Mouse (Mus musculus): Measurements from ENCODE around the gene Fntb. TPM values are rescaled to one million over a fixed set of nuclear protein-coding genes. Genes with fewer than 3 reads are reported as not detected.

Fntb gene
- polyA plus RNA-seq, 1 experiment from 2014 or later = 44.1 TPM

DNA sequence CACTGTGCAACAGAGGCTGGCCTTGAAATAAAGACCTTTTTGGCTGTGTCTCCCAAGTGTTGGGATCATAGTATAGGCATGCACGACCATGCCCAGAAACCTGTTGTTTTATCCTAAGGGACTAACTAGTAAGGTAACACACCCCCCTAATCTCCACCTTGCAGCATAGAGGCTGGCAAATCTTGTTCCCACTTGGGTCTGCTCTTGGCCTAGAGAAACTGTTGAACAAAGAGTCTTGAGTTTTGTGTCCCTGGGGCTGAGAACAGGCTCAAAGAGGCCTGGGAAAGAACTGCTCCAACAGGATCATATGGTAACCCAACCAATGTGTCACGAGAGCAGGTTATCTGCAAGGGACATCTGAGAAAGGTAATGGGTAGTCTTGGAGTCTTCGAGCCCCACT is 169.0 kb downstream of the Fntb start:
- no peak overlapping the region for H3K27ac ChIP-seq
- no peak overlapping the region for H3K9ac ChIP-seq
- H3K9me3 ChIP-seq = no peaks in the 10 kb centered on the region
- H3K4me1 ChIP-seq = no peaks in the 10 kb centered on the region
- no peak overlapping the region for H3K4me2 ChIP-seq (replicated peaks)
- no peaks in the 10 kb centered on the region for H3K27me3 ChIP-seq
- no peak overlapping the region for H3K4me3 ChIP-seq
- H3K36me3 ChIP-seq = peaks cover 44% of the 10 kb centered on the region
- WGBS = 88% methylated on average over 3 of the region's 3 CpGs
- no peak for ATAC-seq (ENCODE audit: low FRiP score, low read depth)

DNA sequence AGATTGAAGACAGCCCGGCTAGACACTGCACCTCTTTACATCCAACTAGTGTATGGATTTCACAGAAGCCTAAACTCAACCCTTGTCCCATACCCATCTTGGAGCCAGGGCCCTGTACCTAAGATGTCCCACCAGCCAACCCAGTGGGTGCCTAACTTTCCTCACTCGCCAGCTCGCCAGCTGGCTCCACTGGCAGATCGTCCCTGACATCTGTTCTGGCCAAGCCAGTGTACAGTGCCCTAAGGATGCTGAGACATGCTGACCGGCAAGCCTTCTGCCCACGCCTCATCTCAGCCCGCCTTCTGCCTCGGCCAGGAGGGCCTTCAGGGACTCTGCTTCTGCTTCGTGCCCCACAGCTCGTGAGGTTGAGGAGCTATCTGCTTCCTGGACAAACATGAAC is 170.8 kb downstream of the Fntb start:
- no peak for ATAC-seq (ENCODE audit: low FRiP score, low read depth)
- H3K4me1 ChIP-seq = no peaks in the 10 kb centered on the region
- H3K27ac ChIP-seq = no peak overlapping the region
- no peak overlapping the region for H3K9ac ChIP-seq
- H3K36me3 ChIP-seq = peaks cover 62% of the 10 kb centered on the region
- H3K9me3 ChIP-seq = no peaks in the 10 kb centered on the region
- no peak overlapping the region for H3K4me3 ChIP-seq
- WGBS = 93% methylated on average over 10 of the region's 10 CpGs
- H3K27me3 ChIP-seq = no peaks in the 10 kb centered on the region
- H3K4me2 ChIP-seq (replicated peaks) = no peak overlapping the region

DNA sequence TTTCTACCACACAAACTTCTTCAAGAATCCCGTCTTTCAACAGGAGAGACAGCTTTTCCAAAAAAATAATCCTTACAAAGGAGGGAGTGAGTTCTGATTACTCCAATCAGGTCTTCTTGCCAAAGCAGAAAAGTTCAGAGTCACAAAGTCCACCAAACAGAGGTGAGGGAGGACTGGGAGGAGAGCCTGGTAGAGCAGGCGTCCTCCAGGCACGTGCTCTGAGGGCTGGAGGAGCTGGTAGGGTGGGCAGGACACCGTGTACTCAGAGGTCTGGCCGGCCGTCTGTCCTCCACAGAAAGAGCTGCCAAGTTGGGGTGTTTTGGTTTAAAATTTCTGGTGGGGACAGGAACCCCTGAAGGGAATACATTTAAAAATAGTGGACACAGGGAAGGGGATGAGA is 172.6 kb downstream of the Fntb start:
- H3K4me1 ChIP-seq = peaks cover 7% of the 10 kb centered on the region; the same call in 1 of the 2 replicates
- H3K9ac ChIP-seq = no peak overlapping the region
- no peak overlapping the region for H3K27ac ChIP-seq
- H3K36me3 ChIP-seq = peaks cover 80% of the 10 kb centered on the region
- 93% methylated on average over 6 of the region's 6 CpGs for WGBS
- ATAC-seq (ENCODE audit: low FRiP score, low read depth) = no peak
- H3K27me3 ChIP-seq = no peaks in the 10 kb centered on the region
- H3K9me3 ChIP-seq = no peaks in the 10 kb centered on the region
- H3K4me2 ChIP-seq (replicated peaks) = no peak overlapping the region
- H3K4me3 ChIP-seq = no peak overlapping the region

- WGBS = 84% methylated on average over 2 of the region's 2 CpGs
These were observed 176.1 kb downstream of the Fntb start for GRCm38 (mm10) chr12:76941524-76941923.

DNA sequence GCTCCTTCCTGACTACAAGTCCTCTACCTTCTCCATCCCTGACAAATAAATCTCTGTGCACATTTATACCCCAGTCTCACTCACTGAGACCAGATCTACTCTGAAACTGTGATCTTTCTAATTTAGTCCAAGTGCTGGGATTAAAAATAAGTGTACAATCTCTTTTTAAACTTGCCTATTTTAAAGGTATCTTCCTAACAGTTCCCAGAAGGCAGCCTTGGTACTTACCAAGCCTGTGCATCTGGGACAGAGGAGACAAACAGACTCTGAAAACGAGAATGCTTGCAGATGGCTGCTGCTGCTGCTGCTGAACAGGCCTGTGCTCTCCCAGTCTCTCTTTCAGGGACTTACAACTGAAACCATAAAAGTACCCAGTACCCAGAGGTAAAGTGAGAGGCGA is 177.1 kb downstream of the Fntb start:
- 42% methylated on average over 2 of the region's 2 CpGs for WGBS
- Histone ChIP-seq H3K4me3 (no peak overlapping the region), H3K9ac (no peak overlapping the region), H3K27me3 (no peaks in the 10 kb centered on the region), H3K4me2 (replicated peaks) (no peak overlapping the region), H3K36me3 (peaks cover 98% of the 10 kb centered on the region), H3K4me1 (peaks cover 8% of the 10 kb centered on the region; the same call in 1 of the 2 replicates), H3K9me3 (no peaks in the 10 kb centered on the region), H3K27ac (no peak overlapping the region)
- no peak for ATAC-seq (ENCODE audit: low FRiP score, low read depth)

More at GRCm38 (mm10) chr12:76941524-76941923, 176.1 kb downstream of the Fntb start:
- no peaks in the 10 kb centered on the region for H3K9me3 ChIP-seq
- no peaks in the 10 kb centered on the region for H3K27me3 ChIP-seq
- H3K4me3 ChIP-seq = no peak overlapping the region
- no peak for ATAC-seq (ENCODE audit: low FRiP score, low read depth)
- no peak overlapping the region for H3K4me2 ChIP-seq (replicated peaks)
- H3K36me3 ChIP-seq = peaks cover 99% of the 10 kb centered on the region
- peaks cover 8% of the 10 kb centered on the region; the same call in 1 of the 2 replicates for H3K4me1 ChIP-seq
- H3K27ac ChIP-seq = no peak overlapping the region
- no peak overlapping the region for H3K9ac ChIP-seq

GRCm38 (mm10) chr12:76943046-76943445 is 177.7 kb downstream of the Fntb start:
- ATAC-seq (ENCODE audit: low FRiP score, low read depth) = no peak
- peaks cover 8% of the 10 kb centered on the region; the same call in 1 of the 2 replicates for H3K4me1 ChIP-seq
- no peaks in the 10 kb centered on the region for H3K27me3 ChIP-seq
- H3K36me3 ChIP-seq = peaks cover 98% of the 10 kb centered on the region
- no peak overlapping the region for H3K27ac ChIP-seq
- no peak overlapping the region for H3K4me3 ChIP-seq
- 80% methylated on average over 3 of the region's 3 CpGs for WGBS
- no peaks in the 10 kb centered on the region for H3K9me3 ChIP-seq
- H3K4me2 ChIP-seq (replicated peaks) = no peak overlapping the region
- H3K9ac ChIP-seq = no peak overlapping the region

DNA sequence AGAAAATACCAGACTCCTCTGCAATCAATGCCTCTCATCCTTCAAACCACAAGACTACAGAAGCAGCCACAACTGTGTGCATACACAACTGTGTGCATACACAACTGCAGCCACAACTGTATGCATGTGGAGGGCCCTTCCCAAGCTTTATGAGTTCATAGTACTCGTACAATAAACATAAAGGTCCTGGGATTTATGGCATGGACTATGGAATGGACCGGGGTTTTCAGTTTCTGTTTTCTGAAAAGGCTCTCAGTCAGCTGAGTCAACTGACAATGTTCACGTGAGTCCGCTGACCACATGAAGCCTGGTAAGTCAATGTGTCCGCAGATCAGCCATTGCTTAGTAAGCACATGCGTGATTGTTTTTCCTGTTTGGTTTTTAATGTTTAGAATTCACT is 178.1 kb downstream of the Fntb start:
- peaks cover 98% of the 10 kb centered on the region for H3K36me3 ChIP-seq
- H3K4me1 ChIP-seq = peaks cover 8% of the 10 kb centered on the region; the same call in 1 of the 2 replicates
- 85% methylated on average over 6 of the region's 6 CpGs for WGBS
- H3K9ac ChIP-seq = no peak overlapping the region
- no peaks in the 10 kb centered on the region for H3K9me3 ChIP-seq
- H3K27me3 ChIP-seq = no peaks in the 10 kb centered on the region
- no peak overlapping the region for H3K4me2 ChIP-seq (replicated peaks)
- no peak for ATAC-seq (ENCODE audit: low FRiP score, low read depth)
- H3K27ac ChIP-seq = no peak overlapping the region
- H3K4me3 ChIP-seq = no peak overlapping the region

DNA sequence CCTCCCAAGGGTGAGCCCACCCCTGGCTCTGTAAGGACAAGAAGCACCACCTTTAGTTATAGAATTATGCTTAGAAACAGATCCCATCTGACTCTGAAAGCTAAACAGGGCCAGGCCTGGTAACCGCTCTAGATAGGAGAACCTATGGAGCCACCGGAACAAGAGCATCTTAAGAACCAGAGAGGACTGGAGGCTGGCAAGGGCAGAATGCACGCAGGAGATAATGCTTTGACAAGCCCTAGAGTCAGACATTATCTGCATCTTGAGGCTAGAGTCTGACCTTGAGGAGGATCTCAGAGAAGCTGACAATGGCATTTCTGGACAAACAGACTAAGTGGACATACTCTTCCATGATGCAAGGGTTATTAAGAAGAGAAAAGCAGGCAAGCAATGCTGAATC is 182.1 kb downstream of the Fntb start:
- H3K9me3 ChIP-seq = no peaks in the 10 kb centered on the region
- no peak for ATAC-seq (ENCODE audit: low FRiP score, low read depth)
- peaks cover 6% of the 10 kb centered on the region; the same call in 1 of the 2 replicates for H3K4me1 ChIP-seq
- H3K27me3 ChIP-seq = no peaks in the 10 kb centered on the region
- 93% methylated on average over 3 of the region's 3 CpGs for WGBS
- H3K4me3 ChIP-seq = no peak overlapping the region
- no peak overlapping the region for H3K27ac ChIP-seq
- no peak overlapping the region for H3K9ac ChIP-seq
- H3K4me2 ChIP-seq (replicated peaks) = no peak overlapping the region
- peaks cover 91% of the 10 kb centered on the region for H3K36me3 ChIP-seq

- 94% methylated on average over 2 of the region's 2 CpGs for WGBS
- Histone ChIP-seq H3K4me1 (no peaks in the 10 kb centered on the region), H3K27me3 (no peaks in the 10 kb centered on the region), H3K9me3 (no peaks in the 10 kb centered on the region), H3K9ac (no peak overlapping the region), H3K4me2 (replicated peaks) (no peak overlapping the region), H3K36me3 (peaks cover 91% of the 10 kb centered on the region), H3K27ac (no peak overlapping the region), H3K4me3 (no peak overlapping the region)
- ATAC-seq (ENCODE audit: low FRiP score, low read depth) = no peak
These were observed 182.8 kb downstream of the Fntb start for GRCm38 (mm10) chr12:76948185-76948584.

DNA sequence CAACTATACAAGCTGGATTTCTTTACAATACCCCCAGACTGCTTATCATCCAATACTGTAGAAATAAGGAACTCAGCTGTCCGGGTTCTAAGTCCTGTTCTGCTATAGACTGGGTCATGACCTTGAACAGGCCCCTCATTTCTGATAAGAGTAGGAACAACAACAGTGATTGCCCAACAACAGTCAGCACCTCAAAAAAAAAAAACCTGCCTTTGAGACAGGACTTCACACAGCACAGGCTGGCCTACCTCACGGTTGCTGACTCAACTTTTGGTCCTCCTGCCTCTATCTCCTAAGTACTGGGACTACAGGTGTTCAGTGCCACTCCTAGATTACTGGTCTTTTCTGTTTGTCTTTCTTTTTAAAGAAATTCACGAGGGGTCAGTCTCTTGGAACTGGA is 183.4 kb downstream of the Fntb start:
- H3K4me2 ChIP-seq (replicated peaks) = no peak overlapping the region
- no peaks in the 10 kb centered on the region for H3K4me1 ChIP-seq
- no peaks in the 10 kb centered on the region for H3K9me3 ChIP-seq
- H3K36me3 ChIP-seq = peaks cover 91% of the 10 kb centered on the region
- H3K27ac ChIP-seq = no peak overlapping the region
- H3K9ac ChIP-seq = no peak overlapping the region
- no peak overlapping the region for H3K4me3 ChIP-seq
- H3K27me3 ChIP-seq = no peaks in the 10 kb centered on the region
- ATAC-seq (ENCODE audit: low FRiP score, low read depth) = no peak
- 90% methylated on average over 3 of the region's 3 CpGs for whole genome bisulfite sequencing

DNA sequence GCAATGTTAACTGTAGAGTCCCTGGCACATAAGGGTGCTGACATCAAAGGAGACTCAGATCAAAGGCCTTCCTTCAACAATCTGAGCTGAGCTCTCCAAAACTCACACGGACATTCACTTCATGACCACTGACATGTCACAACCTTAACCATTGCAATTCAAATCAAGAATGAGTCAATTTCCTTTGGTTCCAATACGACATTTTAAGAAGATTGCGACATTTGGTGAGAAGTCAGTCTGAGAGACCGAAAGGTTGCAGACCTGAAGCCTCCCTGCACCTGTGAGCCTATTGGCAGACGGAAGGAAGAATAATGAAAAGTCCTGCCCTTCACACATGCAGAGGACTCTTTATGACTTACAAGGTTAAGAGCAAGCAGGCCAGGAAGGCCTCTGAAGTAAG is 184.9 kb downstream of the Fntb start:
- H3K27me3 ChIP-seq = no peaks in the 10 kb centered on the region
- H3K36me3 ChIP-seq = peaks cover 83% of the 10 kb centered on the region
- H3K4me2 ChIP-seq (replicated peaks) = no peak overlapping the region
- WGBS = 79% methylated on average over 5 of the region's 5 CpGs
- no peak overlapping the region for H3K27ac ChIP-seq
- H3K4me1 ChIP-seq = peaks cover 3% of the 10 kb centered on the region; the same call in 1 of the 2 replicates
- H3K9ac ChIP-seq = no peak overlapping the region
- H3K9me3 ChIP-seq = no peaks in the 10 kb centered on the region
- no peak overlapping the region for H3K4me3 ChIP-seq
- ATAC-seq (ENCODE audit: low FRiP score, low read depth) = no peak

- Histone ChIP-seq H3K9me3 (no peaks in the 10 kb centered on the region), H3K27ac (no peak overlapping the region), H3K36me3 (peaks cover 85% of the 10 kb centered on the region), H3K27me3 (no peaks in the 10 kb centered on the region), H3K4me3 (no peak overlapping the region), H3K4me2 (replicated peaks) (no peak overlapping the region), H3K4me1 (peaks cover 11% of the 10 kb centered on the region), H3K9ac (no peak overlapping the region)
- WGBS = 89% methylated on average over 2 of the region's 2 CpGs
- ATAC-seq (ENCODE audit: low FRiP score, low read depth) = no peak
These were observed 188.5 kb downstream of the Fntb start for GRCm38 (mm10) chr12:76953750-76954363.

Measured in limb, embryonic 13.5 days (tissue).